Mouse (Mus musculus) splenic B cell, adult 2 months (primary cell): ENCODE results near the gene Actr3b.
"Not testable (repeated sequence)": the region's sequence is repeated elsewhere in the genome, so short reads cannot be mapped to it uniquely, and the experiment has no call there.

Experiments
- DNase-seq: peaks from one replicate; pipeline ENCODE4 v3.0.0-alpha.2; 2011; ENCODE audit warnings: low read depth, low spot score
- H3K27me3 ChIP-seq: 2 replicates; pipeline ENCODE4 v1.6.1; 2012; ENCODE audit warnings: mild to moderate bottlenecking, low read length, moderate library complexity, mixed read lengths; ENCODE audit not compliant: control insufficient read depth, poor library complexity, insufficient read depth, severe bottlenecking
- H3K36me3 ChIP-seq: 2 replicates; pipeline ENCODE4 v1.6.1; 2012; ENCODE audit warnings: mild to moderate bottlenecking, low read length, moderate library complexity, mixed read lengths; ENCODE audit not compliant: control insufficient read depth, poor library complexity, insufficient read depth, severe bottlenecking

Actr3b gene

DNA sequence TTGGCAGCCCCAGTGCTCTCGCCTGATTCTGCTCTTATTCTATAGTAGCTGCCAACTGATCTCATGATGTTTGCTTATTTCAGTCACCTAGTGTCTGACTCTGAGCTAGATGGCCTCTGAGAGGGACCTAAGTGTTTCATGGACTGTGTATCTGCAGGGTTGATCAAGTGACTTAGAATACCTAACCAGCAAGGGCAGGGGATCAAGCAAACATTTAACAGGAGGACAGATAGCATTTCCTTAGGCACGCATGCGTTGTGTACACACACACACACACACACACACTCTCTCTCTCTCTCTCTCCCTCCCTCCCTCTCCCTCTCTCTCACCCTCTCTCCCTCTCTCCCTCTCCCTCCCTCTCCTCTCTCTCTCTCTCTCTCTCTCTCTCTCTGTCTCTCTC, 71.0 kb downstream of the Actr3b start:
- DNase-seq = no peak
- Histone ChIP-seq H3K27me3 (no peaks in the 10 kb centered on the region), H3K36me3 (no peaks in the 10 kb centered on the region)

DNA sequence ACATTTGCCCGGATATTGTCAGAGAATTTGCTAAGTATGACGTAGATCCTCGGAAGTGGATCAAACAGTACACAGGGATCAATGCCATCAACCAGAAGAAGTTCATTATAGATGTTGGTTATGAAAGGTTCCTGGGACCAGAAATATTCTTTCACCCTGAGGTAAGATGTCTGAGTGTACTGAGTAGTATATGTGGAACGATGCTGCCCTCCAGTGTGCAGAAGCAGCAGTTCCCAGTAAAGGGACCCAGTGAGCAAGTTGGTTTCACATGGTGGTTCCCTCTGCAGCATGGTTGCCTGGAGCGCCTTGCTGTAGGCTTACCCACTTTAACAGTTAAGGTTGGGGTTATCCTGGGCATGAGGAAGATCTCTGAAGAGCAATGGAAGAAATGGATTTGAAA, 71.8 kb downstream of the Actr3b start:
- Histone ChIP-seq H3K36me3 (no peaks in the 10 kb centered on the region), H3K27me3 (no peaks in the 10 kb centered on the region)
- DNase-seq = peak; percentile 62

- peak; percentile 34 for DNase-seq
- Histone ChIP-seq H3K27me3 (no peaks in the 10 kb centered on the region), H3K36me3 (no peaks in the 10 kb centered on the region)
These were observed 79.6 kb downstream of the Actr3b start for GRCm38 (mm10) chr5:25839400-25839799.

GRCm38 (mm10) chr5:25846558-25846957, 86.8 kb downstream of the Actr3b start:
- Histone ChIP-seq H3K27me3 (no peaks in the 10 kb centered on the region), H3K36me3 (no peaks in the 10 kb centered on the region)
- no peak for DNase-seq

DNA sequence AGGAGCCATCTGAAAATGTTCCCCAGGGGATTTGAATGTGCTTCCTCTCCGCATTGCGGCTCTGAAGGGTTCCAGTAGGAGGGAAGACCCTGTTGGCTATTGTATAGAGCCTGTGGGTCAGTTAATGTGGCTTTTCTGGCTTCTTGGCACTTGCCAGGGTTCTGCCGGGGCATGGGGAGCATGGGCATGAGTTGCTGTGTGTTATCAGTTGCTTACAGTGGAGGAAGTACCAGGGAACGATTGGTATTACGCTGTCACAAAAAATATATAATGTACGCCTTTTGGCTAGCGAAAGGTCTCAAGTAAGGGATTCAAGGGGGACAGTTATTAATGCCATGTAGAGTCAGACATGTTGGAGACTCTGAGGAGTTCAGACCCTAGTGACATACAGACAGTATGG, 87.4 kb downstream of the Actr3b start:
- Histone ChIP-seq H3K36me3 (no peaks in the 10 kb centered on the region), H3K27me3 (no peaks in the 10 kb centered on the region)
- no peak for DNase-seq

DNA sequence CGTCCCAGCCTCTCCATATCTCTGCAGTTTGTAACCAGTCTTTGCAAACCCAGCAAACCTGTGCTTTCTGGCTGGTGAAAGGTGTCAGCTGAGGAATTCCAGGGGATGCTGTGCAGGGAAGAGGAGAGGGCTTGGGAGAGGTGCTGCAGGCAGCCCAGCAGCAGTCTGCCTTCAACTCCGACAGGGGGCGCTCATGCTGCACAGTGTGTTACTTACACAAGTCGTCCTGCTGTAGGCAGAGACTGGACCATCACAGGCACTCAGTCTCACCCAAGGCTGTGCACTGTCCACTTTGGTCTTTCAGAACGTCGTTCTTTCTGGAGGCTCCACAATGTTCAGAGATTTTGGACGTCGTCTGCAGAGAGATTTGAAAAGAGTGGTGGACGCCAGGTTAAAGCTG, 88.3 kb downstream of the Actr3b start:
- Histone ChIP-seq H3K36me3 (no peaks in the 10 kb centered on the region), H3K27me3 (no peaks in the 10 kb centered on the region)
- DNase-seq = peak; percentile 4

GRCm38 (mm10) chr5:25866201-25866600, 106.4 kb downstream of the Actr3b start:
- no peaks in the 10 kb centered on the region for H3K27me3 ChIP-seq

GRCm38 (mm10) chr5:25869880-25870279, 110.1 kb downstream of the Actr3b start:
- no peaks in the 10 kb centered on the region for H3K27me3 ChIP-seq
- no peak for DNase-seq
- no peaks in the 10 kb centered on the region for H3K36me3 ChIP-seq

More at GRCm38 (mm10) chr5:25866201-25866600, 106.4 kb downstream of the Actr3b start:
- no peak for DNase-seq
- H3K36me3 ChIP-seq = no peaks in the 10 kb centered on the region

DNA sequence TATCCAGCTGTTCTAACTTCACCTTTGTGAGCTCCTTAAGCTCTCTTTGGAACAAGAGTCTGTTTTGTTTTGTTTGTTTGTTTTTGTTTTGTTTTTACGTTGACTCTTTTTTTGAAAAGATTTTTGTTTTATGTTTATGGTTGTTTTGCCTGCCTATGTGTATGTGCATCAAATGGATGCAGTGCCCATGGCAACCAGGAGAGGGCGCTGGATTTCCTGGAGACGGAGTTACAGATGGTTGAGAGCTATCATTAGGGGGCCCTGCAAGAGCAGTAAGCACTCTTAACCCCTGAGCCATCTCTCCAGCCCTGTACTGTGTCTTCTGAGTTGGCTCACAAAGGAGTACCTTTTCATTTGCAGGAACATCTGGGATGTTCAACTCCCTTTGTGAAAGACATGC, 110.8 kb downstream of the Actr3b start:
- DNase-seq = no peak
- no peaks in the 10 kb centered on the region for H3K36me3 ChIP-seq
- no peaks in the 10 kb centered on the region for H3K27me3 ChIP-seq

GRCm38 (mm10) chr5:25871342-25872023, 111.7 kb downstream of the Actr3b start:
- Histone ChIP-seq H3K27me3 (no peaks in the 10 kb centered on the region), H3K36me3 (no peaks in the 10 kb centered on the region)
- no peak for DNase-seq

GRCm38 (mm10) chr5:25873046-25873445, 113.2 kb downstream of the Actr3b start:
- Histone ChIP-seq H3K36me3 (no peaks in the 10 kb centered on the region), H3K27me3 (no peaks in the 10 kb centered on the region)
- DNase-seq = no peak

DNA sequence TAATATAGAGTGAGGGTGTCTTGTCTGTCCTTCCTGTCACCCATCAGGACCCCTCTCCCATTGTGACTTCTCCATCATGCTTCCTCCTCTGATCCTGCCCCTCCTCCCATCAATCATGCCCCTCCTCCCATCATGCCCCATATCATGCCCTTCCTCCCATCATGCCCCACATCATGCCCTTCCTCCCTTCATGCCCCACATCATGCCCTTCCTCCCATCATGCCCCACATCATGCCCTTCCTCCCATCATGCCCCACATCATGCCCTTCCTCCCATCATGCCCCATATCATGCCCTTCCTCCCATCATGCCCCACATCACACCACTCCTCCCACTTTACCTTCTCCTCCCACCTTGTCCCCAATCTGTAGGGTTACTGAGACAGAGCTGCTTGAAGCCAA, 116.1 kb downstream of the Actr3b start:
- not testable (repeated sequence) for DNase-seq, H3K27me3 ChIP-seq, H3K36me3 ChIP-seq

GRCm38 (mm10) chr5:25877281-25877680, 117.5 kb downstream of the Actr3b start:
- no peaks in the 10 kb centered on the region for H3K36me3 ChIP-seq
- DNase-seq = no peak
- no peaks in the 10 kb centered on the region for H3K27me3 ChIP-seq

GRCm38 (mm10) chr5:25877996-25878395, 118.2 kb downstream of the Actr3b start:
- Histone ChIP-seq H3K36me3 (no peaks in the 10 kb centered on the region), H3K27me3 (no peaks in the 10 kb centered on the region)
- no peak for DNase-seq

- no peak for DNase-seq
- no peaks in the 10 kb centered on the region for H3K27me3 ChIP-seq
- no peaks in the 10 kb centered on the region for H3K36me3 ChIP-seq
These were observed 126.9 kb downstream of the Actr3b start for GRCm38 (mm10) chr5:25886708-25887107.

DNA sequence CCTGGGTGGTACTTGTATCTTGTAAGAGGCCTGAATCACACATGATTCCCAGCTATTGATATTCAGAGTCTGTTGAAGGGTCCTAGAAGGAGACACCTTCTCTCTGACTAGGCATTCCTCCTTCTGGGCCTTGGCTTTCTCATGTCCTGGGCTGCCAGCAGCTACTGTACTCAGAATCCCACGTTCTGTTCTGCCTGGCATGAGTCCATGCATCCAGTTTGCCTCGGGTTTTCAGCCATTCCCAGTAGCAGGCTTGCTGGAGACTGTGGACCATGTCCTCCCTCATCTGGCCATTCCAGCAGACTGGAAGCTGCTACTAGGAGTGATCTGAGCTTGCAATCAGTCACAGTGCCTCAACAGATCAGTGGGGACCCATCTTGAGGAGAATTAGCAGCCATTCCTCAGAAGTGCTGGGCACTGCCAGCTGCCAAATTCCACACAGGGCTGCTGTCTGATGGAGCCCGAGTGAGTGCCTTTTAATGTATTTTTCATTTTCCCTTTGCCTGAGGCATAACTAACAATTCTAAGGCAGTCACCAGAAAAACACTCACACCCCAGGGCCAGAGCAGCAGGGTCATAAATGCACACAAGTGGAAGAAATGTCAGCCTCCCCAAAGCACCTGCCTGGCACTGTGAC, 130.1 kb downstream of the Actr3b start:
- Histone ChIP-seq H3K27me3 (no peaks in the 10 kb centered on the region), H3K36me3 (no peaks in the 10 kb centered on the region)
- DNase-seq = no peak
